Mouse (Mus musculus) hematopoietic stem cell, adult 5-6 weeks (primary cell): Measurements from ENCODE around the gene Zpr1. TPM values are rescaled to one million over a fixed set of nuclear protein-coding genes. Genes with fewer than 3 reads are reported as not detected.

ENCODE experiments used
- ATAC-seq, 2 experiments: fragments of 125-278 bp in 1 of 2; replicated peaks in 1 of 2; 2 replicates each; pipeline ENCODE4 v1.8.0; 2016 to 2017; ENCODE audit warnings: inconsistent platforms in 2 of 2, mild to moderate bottlenecking in 2 of 2, moderate number of reproducible peaks in 2 of 2, low read depth in 1 of 2, moderate TSS enrichment in 1 of 2; ENCODE audit not compliant: low FRiP score in 2 of 2, poor library complexity in 2 of 2, severe bottlenecking in 2 of 2, insufficient read depth in 1 of 2, low TSS enrichment in 1 of 2
- total RNA-seq: library from RNA; stranded (forward); fragments of 172-1452, 232-1000 nt; gene quantifications from 2 replicates; pipeline ENCODE4 v1.2.3, GENCODE M21; 2017

The Zpr1 gene
- total RNA-seq, 1 experiment from 2014 or later = 59.3 TPM

- no peak for ATAC-seq
These were observed 16.7 kb upstream of the Zpr1 start for GRCm38 (mm10) chr9:46256177-46256576.

- peak in 1 of 2 experiments; percentile 43; a peak in 1 of 4 replicates for ATAC-seq
These were observed 16.0 kb upstream of the Zpr1 start for GRCm38 (mm10) chr9:46256658-46257385.

GRCm38 (mm10) chr9:46257546-46257945 is 15.3 kb upstream of the Zpr1 start:
- ATAC-seq = peak; percentile 37 to 73; a peak in 2 of 4 replicates

- ATAC-seq = no peak
These were observed 13.8 kb upstream of the Zpr1 start for GRCm38 (mm10) chr9:46259111-46259510.

- no peak for ATAC-seq
These were observed 11.7 kb upstream of the Zpr1 start for GRCm38 (mm10) chr9:46261131-46261530.

GRCm38 (mm10) chr9:46268343-46268873 is 4.5 kb upstream of the Zpr1 start, which contains the start of gene Apoa5:
Apoa5 (plus strand) TSS chr9:46268633.
- no peak for ATAC-seq

GRCm38 (mm10) chr9:46269125-46269524 is 3.7 kb upstream of the Zpr1 start:
- ATAC-seq = no peak

DNA sequence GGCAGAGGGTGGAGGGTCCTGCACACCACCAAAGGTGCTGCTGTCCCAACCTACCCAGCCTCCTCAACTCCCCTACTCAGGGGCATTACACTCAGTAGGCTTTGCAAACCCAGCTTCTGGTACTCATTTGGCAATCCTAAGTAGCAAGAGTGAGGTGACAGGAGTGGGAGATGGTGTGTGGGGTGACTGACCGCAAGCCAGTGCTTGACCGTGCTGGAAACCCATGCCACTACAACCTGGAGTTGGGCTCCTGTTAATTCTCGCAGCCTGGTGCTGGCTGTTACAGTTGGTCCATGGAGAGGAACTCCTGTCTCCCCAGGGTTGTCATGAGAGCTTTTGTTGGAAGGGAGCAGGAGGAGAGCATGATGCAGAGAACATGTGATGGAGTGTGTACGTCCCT is 2.1 kb upstream of the Zpr1 start:
- no peak for ATAC-seq

DNA sequence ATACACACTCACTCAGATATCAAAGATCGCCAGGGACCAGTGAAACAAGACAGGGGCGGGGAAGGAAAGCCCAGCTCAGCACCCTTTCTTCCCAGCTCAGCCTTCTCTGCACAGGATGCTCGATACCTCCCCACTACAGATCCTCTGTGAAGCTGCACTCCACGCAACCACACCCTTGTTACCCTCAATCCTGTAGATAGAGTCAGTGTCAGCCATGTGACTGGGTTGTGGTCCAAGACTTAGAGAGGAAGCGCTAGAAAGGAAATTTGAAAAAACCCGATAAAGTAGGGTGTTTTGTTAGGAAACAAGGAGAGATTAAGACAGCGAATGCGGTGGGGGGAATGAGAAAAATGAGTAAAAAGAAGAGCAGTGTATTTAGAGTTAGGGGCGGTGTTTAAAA is 794 bp upstream of the Zpr1 start:
- no peak for ATAC-seq

- no peak for ATAC-seq
These were observed 1.6 kb downstream of the Zpr1 start for GRCm38 (mm10) chr9:46274494-46274893.

GRCm38 (mm10) chr9:46282631-46283436 is 10.0 kb downstream of the Zpr1 start, which contains the start of gene Bud13:
Bud13 (plus strand) TSS chr9:46283008.
- ATAC-seq = peak; percentile 94 to 95

- ATAC-seq = no peak
These were observed 25.5 kb downstream of the Zpr1 start for GRCm38 (mm10) chr9:46298381-46298780.

DNA sequence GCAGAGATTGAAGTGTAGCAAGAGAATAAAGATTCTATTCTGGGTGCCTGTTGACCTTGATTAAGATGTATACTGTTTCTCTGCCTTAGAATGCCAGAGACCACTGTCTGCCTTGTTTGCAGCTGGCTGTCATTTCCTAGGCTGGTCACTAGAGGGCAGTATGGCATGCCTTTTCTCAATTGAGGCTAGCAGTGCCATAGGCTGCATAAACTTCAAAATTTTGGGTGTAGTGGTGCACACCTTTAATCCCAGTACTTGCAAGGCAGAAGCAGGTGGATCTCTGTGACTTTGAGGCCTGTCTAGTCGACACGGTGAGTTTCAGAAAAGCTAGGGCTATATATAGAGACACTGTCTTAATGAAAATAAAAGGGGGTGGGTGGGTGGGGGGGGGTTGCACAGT is 29.3 kb downstream of the Zpr1 start:
- ATAC-seq = peak; percentile 32 to 71; a peak in 1 of 4 replicates

- ATAC-seq = no peak
These were observed 36.3 kb downstream of the Zpr1 start for GRCm38 (mm10) chr9:46309121-46309520.

DNA sequence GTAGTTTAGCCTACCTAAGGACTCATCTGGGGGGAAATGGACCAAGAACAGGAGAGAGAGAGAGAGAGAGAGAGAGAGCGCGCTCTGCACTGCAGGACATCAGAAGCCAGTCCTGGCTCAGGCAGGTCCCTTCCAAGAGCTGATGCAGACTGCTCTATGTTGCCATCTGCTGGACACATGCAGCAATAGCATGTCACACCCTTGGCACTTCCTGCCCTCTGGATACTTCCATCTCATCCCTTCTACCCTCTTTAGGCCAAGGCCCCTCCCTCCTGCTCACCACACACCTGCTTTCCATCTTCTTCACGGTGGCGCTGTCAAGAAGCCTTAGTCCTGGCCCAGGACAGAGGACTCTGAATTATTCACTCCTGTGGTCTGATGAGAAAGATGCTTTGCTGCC is 41.6 kb downstream of the Zpr1 start:
- ATAC-seq = peak; percentile 53 to 87

DNA sequence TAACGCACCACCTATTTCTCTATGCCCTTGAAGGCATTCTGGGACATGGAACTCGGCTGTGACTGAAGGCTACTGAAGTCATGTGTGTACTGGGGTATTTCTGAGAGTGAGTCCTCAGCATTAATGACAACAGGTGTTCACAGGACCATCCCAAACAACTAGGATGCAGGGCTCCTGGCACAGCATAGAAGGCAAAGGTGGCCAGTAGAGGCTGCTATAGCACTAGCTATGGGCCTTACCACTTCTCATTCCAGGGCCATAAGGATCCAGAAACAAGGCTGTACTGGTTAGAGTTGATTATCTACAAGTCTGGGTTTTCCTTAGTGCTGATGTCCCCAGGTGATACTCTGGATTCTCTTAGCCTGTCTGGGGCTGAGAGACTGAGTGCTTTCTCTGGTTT is 42.1 kb downstream of the Zpr1 start:
- ATAC-seq = no peak

DNA sequence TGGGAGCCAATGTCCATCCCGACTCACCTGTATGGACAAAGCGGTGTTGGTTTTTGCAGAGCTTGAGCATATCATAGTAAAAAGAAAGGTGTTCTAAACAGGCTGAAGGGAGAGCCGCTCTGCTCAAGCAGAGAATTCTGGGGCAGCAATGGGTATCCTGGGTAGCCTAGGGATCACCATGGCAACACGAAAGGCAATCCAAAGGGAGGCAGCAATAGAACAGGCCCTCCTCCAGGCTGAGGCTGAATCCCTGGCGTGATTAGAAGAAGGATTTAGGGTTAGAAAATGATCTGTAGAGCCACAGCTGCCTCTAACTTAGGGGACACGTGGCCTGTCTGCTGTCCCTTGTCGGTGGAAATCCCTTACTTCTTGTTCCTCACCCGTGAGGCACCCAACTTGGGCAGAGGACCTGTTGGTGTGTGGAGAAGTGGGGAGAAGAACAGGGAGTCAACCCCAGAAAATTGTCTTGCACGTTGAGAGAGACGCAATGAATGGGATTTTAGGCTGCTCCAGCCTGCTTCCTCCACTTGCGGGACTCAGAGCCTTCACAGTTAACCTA is 43.0 kb downstream of the Zpr1 start:
- ATAC-seq = no peak

- ATAC-seq = no peak
These were observed 43.5 kb downstream of the Zpr1 start for GRCm38 (mm10) chr9:46316388-46316787.
